Mouse (Mus musculus) hematopoietic multipotent progenitor cell, adult 10-12 weeks (in vitro differentiated cells): ENCODE data around the gene Rpl35. TPM values are rescaled to one million over a fixed set of nuclear protein-coding genes. Genes with fewer than 3 reads are reported as not detected.

Experiments used
- polyA plus RNA-seq: library from polyadenylated mRNA; stranded (reverse); fragments of >175 nt; gene quantifications from 2 replicates; pipeline ENCODE4 v1.2.3, GENCODE M21; 2012; ENCODE audit warnings: low replicate concordance

Rpl35 gene
- 118 and 307 TPM in 2 replicates for polyA plus RNA-seq

GRCm38 (mm10) chr2:39005574-39006079 is at the start of gene Rpl35:
Gene Rpl35, minus strand, starts transcription at chr2:39005624.

GRCm38 (mm10) chr2:39004880-39005435 is 466 bp downstream of the Rpl35 start, which contains the start of gene Arpc5l:
Gene Arpc5l, plus strand, starts transcription at chr2:39005348.

GRCm38 (mm10) chr2:38997386-38998374 is 7.7 kb downstream of the Rpl35 start, which contains the start of gene Wdr38:
Gene Wdr38, plus strand, starts transcription at chr2:38997476.

Other genes starting within 250 kb of the Rpl35 start
- 0.37 and 0.49 TPM in 2 replicates for gene Nr6a1, start 77.9 kb downstream of the Rpl35 start, polyA plus RNA-seq
- 0.08 and 0.16 TPM in 2 replicates for gene Olfml2a, start 73.6 kb downstream of the Rpl35 start, polyA plus RNA-seq
- gene Wdr38, start 8.1 kb downstream of the Rpl35 start, polyA plus RNA-seq: 0.33 and 0.34 TPM in 2 replicates
- gene Arpc5l, start 276 bp downstream of the Rpl35 start, polyA plus RNA-seq: 170 and 283 TPM in 2 replicates
- gene Golga1, start 59.9 kb upstream of the Rpl35 start, polyA plus RNA-seq: 2.8 and 3.7 TPM in 2 replicates
- gene Scai, start 185.1 kb upstream of the Rpl35 start, polyA plus RNA-seq: 58.5 and 296 TPM in 2 replicates
- gene Ppp6c, start 220.8 kb upstream of the Rpl35 start, polyA plus RNA-seq: 2.5 and 8.0 TPM in 2 replicates